Mouse (Mus musculus): ENCODE measurements around the gene Tex10. TPM values are rescaled to one million over a fixed set of nuclear protein-coding genes. Genes with fewer than 3 reads are reported as not detected.
"Not testable (repeated sequence)": the region's sequence is repeated elsewhere in the genome, so short reads cannot be mapped to it uniquely, and the experiment has no call there.

Tex10 gene
- polyA plus RNA-seq, 1 experiment from 2014 or later: 38.1 TPM

DNA sequence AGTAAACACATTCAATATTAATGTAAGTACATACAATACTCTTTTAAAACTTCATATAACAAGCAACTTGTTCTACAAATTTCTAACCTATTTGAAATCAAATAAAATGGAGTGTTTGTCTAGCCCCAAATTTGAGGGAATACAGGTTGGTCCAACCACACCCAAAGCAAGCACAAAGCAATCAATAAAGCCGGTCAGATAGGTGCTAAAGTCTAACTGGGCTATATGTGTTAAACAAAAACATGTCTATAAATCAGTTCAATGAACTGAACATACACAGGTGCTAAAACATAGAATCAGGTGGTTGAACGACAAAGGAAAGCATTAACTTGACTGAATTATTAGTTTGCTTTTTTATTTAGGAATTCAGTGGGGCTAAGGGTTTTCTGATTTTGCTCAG lies 45.2 kb downstream of the Tex10 start:
- 92% methylated on average over 2 of the region's 2 CpGs for WGBS
- ATAC-seq (replicated peaks): no peak
- Histone ChIP-seq H3K4me1 (no peaks in the 10 kb centered on the region), H3K36me3 (replicated peaks) (peaks cover 36% of the 10 kb centered on the region), H3K9ac (no peak overlapping the region), H3K4me2 (no peak overlapping the region), H3K27ac (no peak overlapping the region), H3K27me3 (replicated peaks) (no peaks in the 10 kb centered on the region), H3K9me3 (no peaks in the 10 kb centered on the region), H3K4me3 (no peak overlapping the region)

DNA sequence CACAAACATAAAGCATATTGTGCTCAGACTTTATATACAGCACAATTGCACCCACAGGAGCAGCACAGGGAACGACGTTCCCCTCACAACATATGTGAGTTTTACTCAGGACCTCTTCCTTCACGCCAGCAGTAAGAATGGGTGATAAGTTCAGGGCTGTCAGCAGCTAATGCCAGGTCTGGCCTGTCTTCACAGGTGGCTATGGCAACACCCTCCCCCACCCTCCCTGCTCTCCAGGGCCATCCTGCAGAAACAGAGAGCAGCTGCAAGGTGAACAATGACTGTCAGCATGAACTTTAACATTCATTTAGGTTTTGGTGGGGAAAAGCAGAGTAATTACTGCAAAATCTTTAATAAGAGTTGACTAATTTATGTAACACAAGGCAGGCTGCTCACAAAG lies 45.8 kb downstream of the Tex10 start:
- H3K4me1 ChIP-seq: no peaks in the 10 kb centered on the region

DNA sequence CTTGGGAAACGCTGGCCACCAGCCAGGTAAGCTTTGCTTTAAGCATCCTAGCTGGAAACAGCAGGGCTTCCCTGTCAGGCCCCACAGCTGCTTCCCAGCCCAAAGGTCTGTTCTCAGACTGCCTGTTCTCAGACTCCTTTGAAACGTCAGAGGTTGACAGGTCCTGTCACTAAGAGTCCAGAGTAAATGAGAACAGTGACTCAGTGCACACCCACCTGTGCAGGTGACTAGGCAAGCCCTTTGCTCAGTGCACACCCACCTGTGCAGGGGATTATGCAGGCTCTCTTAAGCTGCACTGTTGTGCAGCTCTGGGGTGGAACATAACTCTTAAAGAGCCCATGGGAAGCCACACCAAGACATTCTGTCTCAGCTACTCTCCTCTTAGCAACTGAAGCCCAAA lies 49.5 kb downstream of the Tex10 start:
- H3K4me3 ChIP-seq: no peak overlapping the region
- no peaks in the 10 kb centered on the region for H3K4me1 ChIP-seq
- ATAC-seq (replicated peaks): no peak
- no peaks in the 10 kb centered on the region for H3K9me3 ChIP-seq
- WGBS: 51% methylated on average over 2 of the region's 2 CpGs
- no peak overlapping the region for H3K27ac ChIP-seq
- no peaks in the 10 kb centered on the region for H3K27me3 ChIP-seq (replicated peaks)
- H3K36me3 ChIP-seq (replicated peaks): 0 out of 2 replicates have a peak, but pooled peaks cover 6% of the 10 kb centered on the region
- H3K4me2 ChIP-seq: no peak overlapping the region
- no peak overlapping the region for H3K9ac ChIP-seq

More for the DNA sequence above, 45.8 kb downstream of the Tex10 start:
- H3K27me3 ChIP-seq (replicated peaks): no peaks in the 10 kb centered on the region
- no peaks in the 10 kb centered on the region for H3K9me3 ChIP-seq
- H3K4me2 ChIP-seq: no peak overlapping the region
- H3K27ac ChIP-seq: no peak overlapping the region
- ATAC-seq (replicated peaks): no peak
- 81% methylated on average over 3 of the region's 3 CpGs for WGBS
- no peak overlapping the region for H3K4me3 ChIP-seq
- peaks cover 30% of the 10 kb centered on the region; the same call in 1 of the 2 replicates for H3K36me3 ChIP-seq (replicated peaks)
- H3K9ac ChIP-seq: no peak overlapping the region

DNA sequence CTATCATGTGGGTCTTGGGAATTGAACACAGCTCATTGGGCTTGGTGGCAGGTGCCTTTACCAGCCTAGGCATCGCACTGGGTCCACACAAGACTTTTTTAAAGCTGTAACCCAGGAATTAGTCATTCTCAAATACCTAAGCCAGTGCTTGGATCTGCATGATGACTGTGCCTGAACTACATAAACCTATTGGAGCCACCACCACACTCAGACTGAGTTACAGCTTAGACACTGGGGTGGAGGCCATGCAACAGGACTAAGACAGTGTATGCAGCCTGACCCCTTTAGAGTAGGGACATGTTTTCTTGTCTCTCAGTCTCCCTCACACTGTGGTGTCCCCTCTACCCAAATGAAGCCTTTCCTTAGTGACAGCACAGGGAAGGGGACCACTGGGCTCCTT lies 50.6 kb downstream of the Tex10 start:
- H3K4me1 ChIP-seq: no peaks in the 10 kb centered on the region
- H3K9me3 ChIP-seq: no peaks in the 10 kb centered on the region
- no peaks in the 10 kb centered on the region for H3K27me3 ChIP-seq (replicated peaks)
- no peak overlapping the region for H3K27ac ChIP-seq
- H3K36me3 ChIP-seq (replicated peaks): no peaks in the 10 kb centered on the region
- 94% methylated on average over 1 of the region's 1 CpGs for WGBS
- H3K4me3 ChIP-seq: no peak overlapping the region
- no peak overlapping the region for H3K4me2 ChIP-seq
- ATAC-seq (replicated peaks): no peak
- H3K9ac ChIP-seq: no peak overlapping the region

DNA sequence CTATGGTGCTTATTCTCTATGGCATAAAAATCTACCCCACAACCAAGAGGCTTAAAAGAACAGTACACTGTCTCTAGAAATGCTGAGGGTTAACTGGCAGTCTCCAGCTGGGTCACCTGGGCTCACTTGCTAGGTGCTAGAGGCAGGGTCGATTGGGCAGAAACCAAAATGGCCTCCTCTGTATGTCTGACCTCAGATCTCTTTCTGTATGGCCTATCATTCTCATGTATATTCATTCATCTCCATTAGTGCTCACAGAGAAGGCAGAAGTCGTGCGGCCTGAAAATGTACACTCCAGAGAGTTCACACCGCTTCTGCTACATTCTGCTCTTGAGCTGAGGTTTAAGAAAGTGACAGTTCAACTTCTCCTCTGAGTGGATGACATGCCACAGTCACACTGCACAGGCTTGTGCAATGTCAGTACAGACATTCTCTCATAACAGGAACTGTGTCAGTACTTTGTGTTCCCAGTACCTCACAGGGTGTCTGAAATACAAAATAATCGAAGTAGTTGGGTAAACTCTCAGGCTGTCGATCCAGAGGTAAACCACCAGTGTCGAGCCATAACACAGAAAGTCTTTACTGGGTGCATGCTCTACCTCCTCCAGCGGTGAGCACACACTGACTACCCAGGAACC lies 54.3 kb downstream of the Tex10 start:
- no peaks in the 10 kb centered on the region for H3K4me1 ChIP-seq
- H3K36me3 ChIP-seq (replicated peaks): no peaks in the 10 kb centered on the region
- 89% methylated on average over 8 of the region's 8 CpGs for WGBS
- ATAC-seq (replicated peaks): no peak
- H3K4me3 ChIP-seq: no peak overlapping the region
- no peaks in the 10 kb centered on the region for H3K27me3 ChIP-seq (replicated peaks)
- H3K9me3 ChIP-seq: no peaks in the 10 kb centered on the region
- no peak overlapping the region for H3K27ac ChIP-seq
- H3K9ac ChIP-seq: no peak overlapping the region
- H3K4me2 ChIP-seq: no peak overlapping the region

DNA sequence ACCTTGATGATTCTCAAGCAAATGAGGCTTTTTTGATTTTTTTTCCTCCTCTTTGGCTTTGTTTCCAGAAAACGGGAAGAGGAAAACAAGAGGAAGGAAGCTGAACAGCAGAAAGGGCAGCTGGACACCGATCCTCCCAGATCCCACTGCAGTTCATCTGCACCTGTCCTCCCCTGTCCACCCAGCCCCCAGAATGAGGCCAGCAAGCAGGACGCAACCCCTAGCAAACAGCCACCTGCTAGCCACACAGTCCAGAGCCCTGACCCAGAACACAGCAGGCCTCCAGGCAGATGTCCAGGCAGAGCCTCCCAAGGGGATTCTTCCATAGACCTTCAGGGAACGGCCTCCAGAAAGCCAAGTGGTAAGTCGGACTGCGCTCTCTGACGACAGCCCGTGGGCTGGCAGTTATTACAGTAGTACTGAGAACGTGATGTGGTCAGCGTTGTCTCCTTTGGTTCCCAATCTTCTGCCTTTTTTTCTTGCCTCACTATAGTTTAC lies 57.4 kb downstream of the Tex10 start:
- H3K27me3 ChIP-seq (replicated peaks): no peaks in the 10 kb centered on the region
- H3K36me3 ChIP-seq (replicated peaks): no peaks in the 10 kb centered on the region
- ATAC-seq (replicated peaks): no peak
- no peak overlapping the region for H3K4me2 ChIP-seq
- no peaks in the 10 kb centered on the region for H3K4me1 ChIP-seq
- H3K27ac ChIP-seq: no peak overlapping the region
- no peak overlapping the region for H3K4me3 ChIP-seq
- no peaks in the 10 kb centered on the region for H3K9me3 ChIP-seq
- 85% methylated on average over 10 of the region's 10 CpGs for WGBS
- no peak overlapping the region for H3K9ac ChIP-seq

DNA sequence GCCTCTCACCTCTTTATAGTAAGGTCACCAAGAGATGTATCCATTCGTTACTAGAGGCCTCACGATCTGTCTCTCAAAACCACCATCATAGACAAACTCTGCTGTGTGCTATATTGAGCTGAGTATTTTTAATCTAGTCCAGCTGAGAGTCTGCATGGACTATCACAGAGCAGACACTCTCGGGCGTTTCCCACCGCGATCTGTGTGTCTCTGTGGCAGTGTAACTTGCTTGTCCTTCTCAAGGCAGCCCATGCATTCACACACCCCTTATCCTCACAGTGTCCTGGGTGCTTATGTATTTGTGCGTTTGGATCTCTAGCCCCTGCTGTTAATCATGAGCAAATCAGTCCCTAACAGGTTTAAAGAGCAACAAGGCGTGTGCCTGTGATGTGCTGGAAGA lies 59.8 kb downstream of the Tex10 start:
- no peaks in the 10 kb centered on the region for H3K9me3 ChIP-seq
- no peaks in the 10 kb centered on the region for H3K27me3 ChIP-seq (replicated peaks)
- no peak overlapping the region for H3K9ac ChIP-seq
- ATAC-seq (replicated peaks): no peak
- 94% methylated on average over 8 of the region's 8 CpGs for WGBS
- no peaks in the 10 kb centered on the region for H3K4me1 ChIP-seq
- no peak overlapping the region for H3K27ac ChIP-seq
- no peak overlapping the region for H3K4me3 ChIP-seq
- H3K36me3 ChIP-seq (replicated peaks): no peaks in the 10 kb centered on the region
- no peak overlapping the region for H3K4me2 ChIP-seq

DNA sequence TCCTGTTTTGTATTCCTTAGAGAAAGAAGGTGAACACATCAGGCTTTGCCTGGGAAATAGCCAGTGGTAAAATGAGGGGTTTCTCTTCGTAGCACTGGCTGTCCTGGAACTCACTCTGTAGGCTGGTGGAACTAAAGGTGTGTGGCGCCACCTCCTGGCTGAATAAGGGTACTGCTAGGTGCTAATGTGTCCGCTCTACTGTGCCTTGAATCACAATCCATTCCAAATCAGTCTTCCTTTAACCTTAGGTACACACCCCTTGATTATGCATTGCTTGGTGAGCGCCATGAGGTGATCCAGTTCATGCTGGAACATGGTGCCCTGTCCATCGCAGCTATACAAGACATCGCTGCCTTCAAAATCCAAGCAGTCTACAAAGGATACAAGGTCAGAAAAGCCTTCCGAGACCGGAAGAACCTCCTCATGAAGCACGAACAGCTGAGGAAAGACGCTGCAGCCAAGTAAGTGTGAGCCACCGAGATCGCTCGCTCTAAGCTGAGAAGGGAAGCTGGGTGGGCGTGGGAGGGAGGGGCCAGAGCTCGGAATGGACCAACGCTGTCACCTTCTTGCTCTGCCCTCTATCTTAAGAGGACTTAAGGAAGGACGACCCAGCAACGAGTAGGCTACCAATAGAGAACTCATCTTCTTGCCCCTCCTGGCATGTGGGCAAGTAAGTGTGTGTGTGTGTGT lies 65.8 kb downstream of the Tex10 start:
- Histone ChIP-seq H3K9me3 (no peaks in the 10 kb centered on the region), H3K4me3 (no peak overlapping the region), H3K27ac (no peak overlapping the region), H3K27me3 (replicated peaks) (no peaks in the 10 kb centered on the region), H3K4me1 (no peaks in the 10 kb centered on the region), H3K9ac (no peak overlapping the region), H3K36me3 (replicated peaks) (no peaks in the 10 kb centered on the region), H3K4me2 (no peak overlapping the region)
- 45% methylated on average over 18 of the region's 18 CpGs for WGBS
- peak; percentile 66 for ATAC-seq (replicated peaks)

DNA sequence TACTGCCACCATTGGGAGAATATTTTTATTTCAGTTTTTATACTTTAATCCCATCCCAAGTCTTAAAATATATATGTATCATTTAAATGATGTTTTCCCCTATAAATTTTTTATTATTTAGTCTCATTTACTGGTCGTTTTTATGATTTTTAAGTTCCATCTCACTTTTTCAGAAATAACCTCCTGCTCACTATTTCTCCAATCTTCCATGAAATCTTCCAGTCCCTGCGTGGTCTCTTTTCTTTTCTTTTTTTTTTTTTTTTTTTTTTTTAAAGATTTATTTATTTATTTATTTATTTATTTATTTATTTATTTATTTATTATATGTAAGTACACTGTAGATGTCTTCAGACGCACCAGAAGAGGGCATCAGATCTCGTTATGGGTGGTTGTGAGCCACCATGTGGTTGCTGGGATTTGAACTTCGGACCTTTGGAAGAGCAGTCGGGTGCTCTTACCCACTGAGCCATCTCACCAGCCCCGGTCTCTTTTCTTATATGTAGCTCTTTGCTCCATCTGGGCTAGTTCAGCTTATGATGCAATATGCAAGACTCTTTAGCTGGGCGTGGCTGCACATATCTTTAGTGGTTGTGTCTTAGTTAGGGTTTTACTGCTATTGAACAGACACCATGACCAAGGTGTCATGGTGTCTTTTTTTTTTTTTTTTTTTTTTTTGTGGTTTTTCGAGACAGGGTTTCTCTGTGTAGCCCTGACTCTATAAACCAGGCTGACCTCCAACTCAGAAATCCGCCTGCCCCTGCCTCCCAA lies 67.4 kb downstream of the Tex10 start:
- H3K4me2 ChIP-seq; H3K27ac ChIP-seq; H3K9me3 ChIP-seq; H3K4me1 ChIP-seq; H3K27me3 ChIP-seq (replicated peaks); H3K9ac ChIP-seq; ATAC-seq (replicated peaks); H3K36me3 ChIP-seq (replicated peaks); H3K4me3 ChIP-seq: not testable (repeated sequence)
- WGBS: 86% methylated on average over 10 of the region's 10 CpGs

DNA sequence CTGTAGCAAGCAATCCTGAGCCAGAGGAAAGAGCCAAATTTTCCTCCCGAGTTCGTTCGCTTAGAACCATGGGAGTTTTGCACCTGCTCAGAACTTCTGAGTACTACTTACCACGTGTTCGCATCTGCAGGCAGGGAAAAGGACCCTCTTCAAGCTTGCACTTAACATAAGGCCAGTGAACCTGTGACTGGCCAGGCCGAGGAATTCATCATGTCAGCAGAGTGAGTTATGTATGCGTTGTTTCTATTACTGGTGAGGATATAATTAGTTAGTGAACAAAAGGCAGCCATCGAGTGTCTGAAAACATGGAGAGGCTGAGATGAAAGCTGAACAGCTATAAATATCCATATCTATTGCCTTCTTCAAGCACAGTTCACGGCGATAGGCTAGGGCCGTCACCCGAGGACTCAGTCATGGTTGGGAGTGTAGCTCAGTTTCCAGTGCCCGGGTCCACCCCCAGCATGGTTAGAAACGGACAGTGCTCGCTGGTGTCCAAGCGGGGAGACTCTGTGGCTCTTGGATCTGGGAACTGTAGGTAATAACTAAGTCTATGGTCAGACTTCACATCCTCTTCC lies 70.1 kb downstream of the Tex10 start:
- no peak overlapping the region for H3K27ac ChIP-seq
- no peak overlapping the region for H3K4me2 ChIP-seq
- no peak overlapping the region for H3K4me3 ChIP-seq
- no peaks in the 10 kb centered on the region for H3K36me3 ChIP-seq (replicated peaks)
- H3K9ac ChIP-seq: no peak overlapping the region
- ATAC-seq (replicated peaks): no peak
- no peaks in the 10 kb centered on the region for H3K27me3 ChIP-seq (replicated peaks)
- H3K4me1 ChIP-seq: no peaks in the 10 kb centered on the region
- 84% methylated on average over 16 of the region's 16 CpGs for WGBS
- H3K9me3 ChIP-seq: no peaks in the 10 kb centered on the region

DNA sequence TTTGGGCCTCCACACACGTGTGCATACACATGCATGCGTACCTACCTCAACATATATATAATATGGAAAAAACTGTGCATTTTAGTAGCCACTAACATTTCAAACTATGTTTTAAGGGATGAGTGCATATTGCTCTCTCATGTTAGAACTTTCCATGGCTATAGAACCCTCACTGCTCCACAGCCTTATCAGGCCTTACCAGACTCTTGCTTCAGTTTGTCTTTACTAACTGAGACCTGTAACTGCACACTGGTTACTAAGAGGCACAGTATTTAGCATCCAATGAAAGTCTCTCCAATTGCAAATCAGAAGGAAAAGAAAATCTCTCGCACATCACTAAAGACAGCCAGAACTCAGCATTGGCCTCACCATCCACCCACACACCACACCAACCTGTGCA lies 76.3 kb downstream of the Tex10 start:
- Histone ChIP-seq H3K36me3 (replicated peaks) (no peaks in the 10 kb centered on the region), H3K4me2 (no peak overlapping the region), H3K9ac (no peak overlapping the region), H3K4me3 (no peak overlapping the region), H3K4me1 (no peaks in the 10 kb centered on the region), H3K27me3 (replicated peaks) (no peaks in the 10 kb centered on the region), H3K27ac (no peak overlapping the region), H3K9me3 (no peaks in the 10 kb centered on the region)
- 93% methylated on average over 3 of the region's 3 CpGs for WGBS
- no peak for ATAC-seq (replicated peaks)

DNA sequence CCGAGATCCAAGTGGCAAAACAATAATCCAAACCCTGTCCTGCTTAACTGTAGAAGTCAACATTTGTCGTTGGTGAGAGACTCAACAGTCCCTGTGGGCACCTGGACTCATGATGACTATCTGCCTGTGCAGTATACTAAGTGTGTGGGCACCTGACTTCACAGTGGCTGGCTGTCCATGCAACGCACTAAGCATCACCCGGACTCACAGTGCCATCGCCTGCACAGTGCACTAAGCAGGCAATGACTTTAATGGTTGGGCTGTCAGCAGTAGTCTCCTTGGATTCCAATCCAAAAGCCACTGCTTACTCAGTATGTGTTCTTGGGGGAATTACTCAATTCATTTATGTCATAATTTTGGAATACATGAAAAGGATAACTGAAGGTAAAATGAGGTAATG lies 90.8 kb downstream of the Tex10 start:
- no peak overlapping the region for H3K4me2 ChIP-seq
- H3K9me3 ChIP-seq: no peaks in the 10 kb centered on the region
- H3K36me3 ChIP-seq (replicated peaks): no peaks in the 10 kb centered on the region
- no peaks in the 10 kb centered on the region for H3K4me1 ChIP-seq
- H3K27ac ChIP-seq: no peak overlapping the region
- no peak overlapping the region for H3K9ac ChIP-seq
- H3K4me3 ChIP-seq: no peak overlapping the region
- 81% methylated on average over 5 of the region's 5 CpGs for WGBS
- ATAC-seq (replicated peaks): no peak
- H3K27me3 ChIP-seq (replicated peaks): no peaks in the 10 kb centered on the region

All from midbrain, embryonic 15.5 days (tissue).